Mouse (Mus musculus) mature B cell (primary cell): ENCODE results near the gene Wwc2.

Experiments
- in situ Hi-C: fragments of 300-500 bp; cut with MboI; formaldehyde crosslinking; loops from 2 replicates; pipeline ENCODE4 v1.14.3; 2019

The Wwc2 gene

GRCm38 (mm10) chr8:47939933-47940870, 50.5 kb downstream of the Wwc2 start:
- in situ Hi-C loops = no loop called here

GRCm38 (mm10) chr8:47939217-47939616, 51.5 kb downstream of the Wwc2 start:
- in situ Hi-C loops = no loop called here

GRCm38 (mm10) chr8:47936386-47936785, 54.3 kb downstream of the Wwc2 start:
- in situ Hi-C loops = no loop called here

- in situ Hi-C loops = no loop called here
Measured at GRCm38 (mm10) chr8:47935461-47935860, 55.3 kb downstream of the Wwc2 start.

GRCm38 (mm10) chr8:47933087-47933486, 57.6 kb downstream of the Wwc2 start:
- in situ Hi-C loops = no loop called here

- in situ Hi-C loops = no loop called here
Measured at GRCm38 (mm10) chr8:47932028-47932790, 58.5 kb downstream of the Wwc2 start.

GRCm38 (mm10) chr8:47931371-47931770, 59.4 kb downstream of the Wwc2 start:
- in situ Hi-C loops = no loop called here

- in situ Hi-C loops = no loop called here
Measured at GRCm38 (mm10) chr8:47929615-47930014, 61.1 kb downstream of the Wwc2 start.

- in situ Hi-C loops = no loop called here
Measured at GRCm38 (mm10) chr8:47928604-47929185, 62.0 kb downstream of the Wwc2 start.

- in situ Hi-C loops = no loop called here
Measured at GRCm38 (mm10) chr8:47924921-47925320, 65.8 kb downstream of the Wwc2 start.

- in situ Hi-C loops = no loop called here
Measured at GRCm38 (mm10) chr8:47922816-47923215, 67.9 kb downstream of the Wwc2 start.

- in situ Hi-C loops = no loop called here
Measured at GRCm38 (mm10) chr8:47922011-47922410, 68.7 kb downstream of the Wwc2 start.

GRCm38 (mm10) chr8:47920575-47921144, 70.1 kb downstream of the Wwc2 start:
- in situ Hi-C loops = no loop called here

- in situ Hi-C loops = no loop called here
Measured at GRCm38 (mm10) chr8:47917060-47918035, 73.4 kb downstream of the Wwc2 start.

- in situ Hi-C loops = no loop called here
Measured at GRCm38 (mm10) chr8:47915521-47915920, 75.2 kb downstream of the Wwc2 start.

- in situ Hi-C loops = no loop called here
Measured at GRCm38 (mm10) chr8:47914946-47915345, 75.8 kb downstream of the Wwc2 start.

- in situ Hi-C loops = no loop called here
Measured at GRCm38 (mm10) chr8:47914161-47914560, 76.6 kb downstream of the Wwc2 start.

- in situ Hi-C loops = no loop called here
Measured at GRCm38 (mm10) chr8:47913621-47914020, 77.1 kb downstream of the Wwc2 start.

- in situ Hi-C loops = no loop called here
Measured at GRCm38 (mm10) chr8:47909681-47910080, 81.0 kb downstream of the Wwc2 start.

GRCm38 (mm10) chr8:47907056-47907455, 83.7 kb downstream of the Wwc2 start:
- in situ Hi-C loops = no loop called here

GRCm38 (mm10) chr8:47906142-47906541, 84.6 kb downstream of the Wwc2 start:
- in situ Hi-C loops = no loop called here
